Mouse (Mus musculus): ENCODE results near the gene Ndufaf1.

- TF ChIP-seq CTCF (IDR thresholded peaks at IDR 0.05; ENCODE audit: control insufficient read depth, insufficient read depth, insufficient read length) (no peak), MAX (IDR thresholded peaks at IDR 0.05) (no peak), MYOD1 (IDR thresholded peaks at IDR 0.05; ENCODE audit: control insufficient read depth, insufficient read length, low read depth) (no peak)
Measured at GRCm38 (mm10) chr2:119707676-119708075, 45.0 kb upstream of the Ndufaf1 start.
